Mouse (Mus musculus): ENCODE measurements around the gene Chchd6. TPM values are rescaled to one million over a fixed set of nuclear protein-coding genes. Genes with fewer than 3 reads are reported as not detected.

Chchd6 gene
- polyA plus RNA-seq, 1 experiment = 9.1 TPM

GRCm38 (mm10) chr6:89333964-89334702 is 261.3 kb downstream of the Chchd6 start:
- Histone ChIP-seq H3K27me3 (ENCODE audit: control insufficient read depth, insufficient read depth, low read length) (no peaks in the 10 kb centered on the region), H3K27ac (ENCODE audit: insufficient read depth, low read depth, low read length) (no peak overlapping the region), H3K4me3 (ENCODE audit: low read depth, low read length) (no peak overlapping the region), H3K4me1 (ENCODE audit: control insufficient read depth, insufficient read depth, insufficient read length, low read length) (no peaks in the 10 kb centered on the region), H3K36me3 (ENCODE audit: control insufficient read depth, insufficient read depth, low read length) (peaks cover 29% of the 10 kb centered on the region)
- WGBS = 87% methylated on average over 12 of the region's 12 CpGs
- TF ChIP-seq CTCF (IDR thresholded peaks at IDR 0.05; ENCODE audit: extremely low read depth, insufficient read length, insufficient replicate concordance, low read depth, low read length) = no peak
- no peak for TF ChIP-seq POLR2A (IDR thresholded peaks at IDR 0.05; ENCODE audit: low read depth, low read length)

Other genes with a start within 250 kb of the Chchd6 start
- gene Plxna1, start 233.0 kb downstream of the Chchd6 start, polyA plus RNA-seq (2012; rRNA removed) = 12.7 and 24.3 TPM in 2 replicates
- gene Txnrd3, start 48.3 kb upstream of the Chchd6 start, polyA plus RNA-seq (2012; rRNA removed) = 2.6 and 4.3 TPM in 2 replicates
- not detected in 2 replicates for gene Vmn1r40, start 111.9 kb upstream of the Chchd6 start, polyA plus RNA-seq (2012; rRNA removed)
- not detected in 2 replicates for gene Vmn1r41, start 145.1 kb upstream of the Chchd6 start, polyA plus RNA-seq (2012; rRNA removed)